ENCODE assay signal across 24 mouse cellular contexts in the genomic region with DNA sequence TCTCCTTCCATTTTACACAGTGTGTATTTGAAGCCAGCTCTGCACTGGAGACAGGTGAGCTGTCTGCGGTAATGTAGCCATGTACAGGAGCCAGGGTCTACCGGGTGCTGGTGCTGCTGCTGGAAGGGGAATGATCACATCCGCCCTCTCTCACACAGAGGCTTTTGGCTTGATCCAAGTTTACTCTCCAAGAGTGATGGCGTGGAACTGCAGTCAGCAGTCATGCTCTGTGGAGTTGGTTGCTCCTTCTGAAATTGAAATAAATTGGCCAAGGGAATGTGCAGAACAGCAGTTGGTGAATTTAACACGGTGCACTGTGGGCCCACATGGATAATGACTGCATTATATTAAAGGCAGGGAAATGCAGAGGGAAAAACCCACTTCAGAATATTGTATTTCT.
A peak's percentile ranks its signal among the peaks of the same experiment; 100 is the strongest.
DNase-seq lines count a peak whose midpoint lies in the region; ATAC-seq and TF ChIP-seq lines count a peak whose summit lies in the region.
"Had no signal": no experiment of that assay in that cellular context is flagged by ENCODE, and none has a peak within 500 bp of the region (broad histone marks: within the 10 kb centered on the region; RNA-seq: fewer than 3 reads in every experiment).

No protein-coding gene starts in this region.

- ATAC-seq in forebrain, postnatal 0 days, result peak; percentile 67; the same call in 1 of the 2 replicates
- peak; percentile 61; the same call in 1 of the 2 replicates for ATAC-seq in hindbrain, embryonic 15.5 days (ENCODE audit: low FRiP score, low read depth)
- no peak; the same call in 1 of the 2 replicates for ATAC-seq in hindbrain, embryonic 12.5 days (ENCODE audit: low FRiP score)
- 0 out of 2 replicates have a peak, but pooled peaks have one; percentile 27 for ATAC-seq in midbrain, embryonic 15.5 days (replicated peaks)
- ATAC-seq in midbrain, postnatal 0 days (ENCODE audit: low FRiP score), result no peak
- ATAC-seq: activated CD4-positive, CD25-positive, alpha-beta regulatory T cell, adult 4 months; inflammation-experienced regulatory T-cells, adult 6 months; intestine, postnatal 0 days; Patski had no signal

- no peaks in the 10 kb centered on the region for H3K27me3 ChIP-seq in forebrain, postnatal 0 days (ENCODE audit: insufficient read depth, low read length)
- no peaks in the 10 kb centered on the region for H3K27me3 ChIP-seq in forebrain, embryonic 10.5 days (ENCODE audit: poor library complexity, severe bottlenecking)
- no peaks in the 10 kb centered on the region for H3K27me3 ChIP-seq in hindbrain, embryonic 15.5 days
- no peaks in the 10 kb centered on the region for H3K27me3 ChIP-seq in hindbrain, embryonic 12.5 days
- no peaks in the 10 kb centered on the region for H3K27me3 ChIP-seq in midbrain, embryonic 15.5 days (replicated peaks)
- no peaks in the 10 kb centered on the region for H3K27me3 ChIP-seq in midbrain, postnatal 0 days (ENCODE audit: insufficient read depth, low read length)
- H3K27me3 ChIP-seq: CH12.LX; embryonic facial prominence, embryonic 15.5 days had no signal

- 60% methylated on average over 5 of the region's 5 CpGs for WGBS in forebrain, postnatal 0 days
- 90% methylated on average over 5 of the region's 5 CpGs for WGBS in forebrain, embryonic 10.5 days
- 65% methylated on average over 5 of the region's 5 CpGs for WGBS in hindbrain, embryonic 15.5 days
- 83% methylated on average over 5 of the region's 5 CpGs for WGBS in hindbrain, embryonic 12.5 days
- 84% methylated on average over 5 of the region's 5 CpGs for WGBS in midbrain, embryonic 15.5 days
- WGBS in midbrain, postnatal 0 days, result 72% methylated on average over 5 of the region's 5 CpGs

- H3K4me1 ChIP-seq in forebrain, postnatal 0 days (ENCODE audit: insufficient read depth), result no peaks in the 10 kb centered on the region
- no peaks in the 10 kb centered on the region for H3K4me1 ChIP-seq in forebrain, embryonic 10.5 days
- peaks cover 4% of the 10 kb centered on the region; the same call in 1 of the 2 replicates for H3K4me1 ChIP-seq in hindbrain, embryonic 15.5 days (replicated peaks)
- H3K4me1 ChIP-seq in hindbrain, embryonic 12.5 days, result no peaks in the 10 kb centered on the region
- H3K4me1 ChIP-seq in midbrain, embryonic 15.5 days, result no peaks in the 10 kb centered on the region
- no peaks in the 10 kb centered on the region for H3K4me1 ChIP-seq in midbrain, postnatal 0 days (ENCODE audit: insufficient read depth, low read length)
- H3K4me1 ChIP-seq: embryonic facial prominence, embryonic 15.5 days; heart, embryonic 10.5 days had no signal

- H3K4me3 ChIP-seq in forebrain, postnatal 0 days (ENCODE audit: low read depth, low read length), result no peak overlapping the region
- no peak overlapping the region for H3K4me3 ChIP-seq in forebrain, embryonic 10.5 days
- no peak overlapping the region for H3K4me3 ChIP-seq in hindbrain, embryonic 15.5 days
- no peak overlapping the region for H3K4me3 ChIP-seq in hindbrain, embryonic 12.5 days
- no peak overlapping the region for H3K4me3 ChIP-seq in midbrain, embryonic 15.5 days
- H3K4me3 ChIP-seq in midbrain, postnatal 0 days (ENCODE audit: low read depth, low read length), result no peak overlapping the region
- H3K4me3 ChIP-seq: embryonic facial prominence, embryonic 15.5 days; erythroblast, embryonic 14.5 days; heart, embryonic 10.5 days had no signal

- no peak overlapping the region for H3K27ac ChIP-seq in forebrain, postnatal 0 days (ENCODE audit: low read depth, low read length)
- no peak overlapping the region for H3K27ac ChIP-seq in forebrain, embryonic 10.5 days
- H3K27ac ChIP-seq in hindbrain, embryonic 15.5 days (replicated peaks), result 0 out of 2 replicates have a peak overlapping the region, but pooled peaks have one; percentile 14
- no peak overlapping the region for H3K27ac ChIP-seq in hindbrain, embryonic 12.5 days
- H3K27ac ChIP-seq in midbrain, embryonic 15.5 days, result no peak overlapping the region
- H3K27ac ChIP-seq in midbrain, postnatal 0 days (ENCODE audit: low read depth, low read length), result no peak overlapping the region
- H3K27ac ChIP-seq: embryonic facial prominence, embryonic 15.5 days; heart, embryonic 10.5 days had no signal

- TF ChIP-seq CTCF in forebrain, postnatal 0 days (IDR thresholded peaks at IDR 0.05; ENCODE audit: low read depth), result no peak
- no peak for TF ChIP-seq CTCF in midbrain, postnatal 0 days (IDR thresholded peaks at IDR 0.05)

- H3K9me3 ChIP-seq in forebrain, postnatal 0 days (ENCODE audit: low read length), result no peaks in the 10 kb centered on the region
- H3K9me3 ChIP-seq in forebrain, embryonic 10.5 days, result no peaks in the 10 kb centered on the region
- H3K9me3 ChIP-seq in hindbrain, embryonic 15.5 days, result no peaks in the 10 kb centered on the region
- no peaks in the 10 kb centered on the region for H3K9me3 ChIP-seq in hindbrain, embryonic 12.5 days (replicated peaks)
- no peaks in the 10 kb centered on the region for H3K9me3 ChIP-seq in midbrain, embryonic 15.5 days
- H3K9me3 ChIP-seq in midbrain, postnatal 0 days (ENCODE audit: low read length), result no peaks in the 10 kb centered on the region
- H3K9me3 ChIP-seq: embryonic facial prominence, embryonic 15.5 days; heart, embryonic 10.5 days had no signal

- H3K4me2 ChIP-seq in forebrain, postnatal 0 days (ENCODE audit: low read depth), result no peak overlapping the region
- no peak overlapping the region for H3K4me2 ChIP-seq in hindbrain, embryonic 15.5 days
- no peak overlapping the region for H3K4me2 ChIP-seq in hindbrain, embryonic 12.5 days (replicated peaks)
- H3K4me2 ChIP-seq in midbrain, embryonic 15.5 days, result no peak overlapping the region
- no peak overlapping the region for H3K4me2 ChIP-seq in midbrain, postnatal 0 days (ENCODE audit: low read depth, low read length, poor library complexity, severe bottlenecking)
- H3K4me2 ChIP-seq: embryonic facial prominence, embryonic 15.5 days had no signal

- peak; percentile 23 to 24 for DNase-seq in cerebellum, postnatal 25 days
- DNase-seq in cerebellum, adult 11 months, result no peak
- DNase-seq in forebrain, postnatal 0 days, result no peak
- no peak for DNase-seq in forebrain, embryonic 10.5 days (ENCODE audit: extremely low spot score, low spot score)
- DNase-seq in midbrain, postnatal 0 days (ENCODE audit: low spot score), result no peak
- DNase-seq: adrenal gland, postnatal 14 days; cerebellum, adult 8-10 months; embryo, embryonic 11 days; gastrocnemius, postnatal 10 days; heart, adult 18-20 months; heart, postnatal 10 days; heart, postnatal 4 days; kidney, adult 8-10 months had no signal

- no peaks in the 10 kb centered on the region for H3K36me3 ChIP-seq in forebrain, postnatal 0 days (ENCODE audit: insufficient read depth)
- H3K36me3 ChIP-seq in forebrain, embryonic 10.5 days (replicated peaks), result no peaks in the 10 kb centered on the region
- H3K36me3 ChIP-seq in hindbrain, embryonic 15.5 days, result no peaks in the 10 kb centered on the region
- H3K36me3 ChIP-seq in hindbrain, embryonic 12.5 days, result no peaks in the 10 kb centered on the region
- no peaks in the 10 kb centered on the region for H3K36me3 ChIP-seq in midbrain, embryonic 15.5 days (replicated peaks)
- H3K36me3 ChIP-seq in midbrain, postnatal 0 days (ENCODE audit: insufficient read depth, low read length), result no peaks in the 10 kb centered on the region
- H3K36me3 ChIP-seq: embryonic facial prominence, embryonic 15.5 days; heart, embryonic 10.5 days had no signal

- H3K9ac ChIP-seq in forebrain, postnatal 0 days, result no peak overlapping the region
- H3K9ac ChIP-seq in hindbrain, embryonic 15.5 days, result no peak overlapping the region
- H3K9ac ChIP-seq in hindbrain, embryonic 12.5 days, result no peak overlapping the region
- H3K9ac ChIP-seq in midbrain, embryonic 15.5 days, result no peak overlapping the region
- H3K9ac ChIP-seq in midbrain, postnatal 0 days (replicated peaks; ENCODE audit: low read length, poor library complexity, severe bottlenecking), result no peak overlapping the region
- H3K9ac ChIP-seq: embryonic facial prominence, embryonic 15.5 days had no signal

Comparison
In these comparisons a context has a peak if more than half of its experiments do, and no peak if none do; other contexts are left out.
1. DNase-seq: peak in cerebellum, postnatal 25 days (2 of 2); none in cerebellum, adult 11 months (single experiment), forebrain, postnatal 0 days (single experiment), forebrain, embryonic 10.5 days (single experiment) and midbrain, postnatal 0 days (single experiment).
2. ATAC-seq: peak in forebrain, postnatal 0 days (single experiment), hindbrain, embryonic 15.5 days (single experiment) and midbrain, embryonic 15.5 days (single experiment); none in hindbrain, embryonic 12.5 days (single experiment) and midbrain, postnatal 0 days (single experiment).